ENCODE assay signal across 18 mouse cellular contexts in genomic region chr19:60284901-60285300, GRCm38 (mm10).
"Had no signal": no experiment of that assay in that cellular context is flagged by ENCODE, and none has a peak within 500 bp of the region (broad histone marks: within the 10 kb centered on the region; RNA-seq: fewer than 3 reads in every experiment).

No protein-coding gene starts in this region.

- ATAC-seq: midbrain, embryonic 16.5 days had no signal

- H3K4me1 ChIP-seq: midbrain, embryonic 12.5 days; neural tube, embryonic 13.5 days had no signal

- H3K36me3 ChIP-seq: midbrain, embryonic 10.5 days; midbrain, embryonic 12.5 days; neural tube, embryonic 13.5 days; neural tube, embryonic 15.5 days had no signal

- DNase-seq: lung, adult 18-20 months; lung, embryonic 14.5 days; lung, postnatal 10 days; lung, postnatal 4 days; midbrain, embryonic 14.5 days; right cerebral cortex, postnatal 25 days; right cerebral cortex, postnatal 4 days; thymus, adult 18-20 months; thymus, postnatal 14 days; thymus, postnatal 36 days had no signal

- H3K4me3 ChIP-seq: midbrain, embryonic 10.5 days; midbrain, embryonic 12.5 days; myocyte; neural tube, embryonic 13.5 days; neural tube, embryonic 15.5 days had no signal

- H3K27ac ChIP-seq: liver, embryonic 14.5 days; midbrain, embryonic 10.5 days; neural tube, embryonic 13.5 days; neural tube, embryonic 15.5 days had no signal

- H3K27me3 ChIP-seq: neural tube, embryonic 13.5 days; neural tube, embryonic 15.5 days had no signal

- H3K4me2 ChIP-seq: liver, embryonic 11.5 days; lung, embryonic 14.5 days; midbrain, embryonic 12.5 days; neural tube, embryonic 13.5 days; neural tube, embryonic 15.5 days had no signal

- H3K9ac ChIP-seq: liver, embryonic 14.5 days; lung, embryonic 14.5 days; midbrain, embryonic 12.5 days; neural tube, embryonic 13.5 days; neural tube, embryonic 15.5 days had no signal

- H3K9me3 ChIP-seq: midbrain, embryonic 10.5 days; midbrain, embryonic 12.5 days; neural tube, embryonic 13.5 days; neural tube, embryonic 15.5 days had no signal
